Mouse (Mus musculus) liver, embryonic 16.5 days (tissue): ENCODE results near the gene Cnnm2. TPM values are rescaled to one million over a fixed set of nuclear protein-coding genes. Genes with fewer than 3 reads are reported as not detected.
A peak's percentile ranks its signal among the peaks of the same experiment; 100 is the strongest.

Experiments
- ATAC-seq: fragments of 200-750 bp; cut with Nextera tagmentation; 2 replicates; pipeline ENCODE4 v1.8.0; 2017; ENCODE audit warnings: low read depth, mild to moderate bottlenecking, moderate number of reproducible peaks, moderate library complexity
- H3K27ac ChIP-seq: fragments of 300-500 bp; sonication (generic); 2 replicates; pipeline ENCODE4 v1.5.1; 2014; ENCODE audit warnings: mild to moderate bottlenecking, low read length
- H3K27me3 ChIP-seq: fragments of 300-500 bp; sonication (generic); 2 replicates; pipeline ENCODE4 v1.6.1; 2014; ENCODE audit warnings: low read depth, low read length, mixed read lengths; ENCODE audit not compliant: control insufficient read depth, insufficient read depth
- H3K36me3 ChIP-seq: fragments of 300-500 bp; sonication (generic); 2 replicates; pipeline ENCODE4 v1.6.1; 2014; ENCODE audit warnings: mild to moderate bottlenecking; ENCODE audit not compliant: control insufficient read depth, insufficient read depth
- H3K4me1 ChIP-seq: fragments of 300-500 bp; sonication (generic); 2 replicates; pipeline ENCODE4 v1.6.1; 2014; ENCODE audit warnings: low read depth, low read length, mixed read lengths; ENCODE audit not compliant: control insufficient read depth
- H3K4me2 ChIP-seq: fragments of 300-500 bp; sonication (generic); 2 replicates; pipeline ENCODE4 v1.6.1; 2014; ENCODE audit warnings: low read depth, low read length, mixed read lengths
- H3K4me3 ChIP-seq: fragments of 300-500 bp; sonication (generic); 2 replicates; pipeline ENCODE4 v1.5.1; 2014; ENCODE audit warnings: low read depth, mild to moderate bottlenecking, low read length
- H3K9ac ChIP-seq: fragments of 300-500 bp; sonication (generic); 2 replicates; pipeline ENCODE4 v1.6.1; 2014; ENCODE audit warnings: low read depth, low read length
- H3K9me3 ChIP-seq: fragments of 300-500 bp; sonication (generic); replicated peaks from 2 replicates; pipeline ENCODE4 v1.6.1; 2016; ENCODE audit warnings: low read length; ENCODE audit not compliant: control insufficient read depth
- WGBS: fragments of 180-500 bp; shearing (Covaris S2); extraction: QIAGEN DNeasy Blood & Tissue Kit; methylation state at CpG from one replicate; pipeline ENCODE4 v1.1.7; 2014; ENCODE audit not compliant: insufficient replicate concordance; 5-methylcytosine and 5-hydroxymethylcytosine counted together
- polyA plus RNA-seq: library from polyadenylated mRNA; unstranded; fragments of >200 nt; fragmentation: Nextera tagmentation; extraction: Ambion mirVana; gene quantifications from 2 replicates; pipeline ENCODE4 v1.2.1, GENCODE M21; 2015

The Cnnm2 gene
- polyA plus RNA-seq, 1 experiment from 2014 or later, result 1.4 TPM

GRCm38 (mm10) chr19:46911492-46911891 is 150.1 kb downstream of the Cnnm2 start:
- no peaks in the 10 kb centered on the region for H3K27me3 ChIP-seq
- H3K36me3 ChIP-seq, result no peaks in the 10 kb centered on the region; the same call in 1 of the 2 replicates
- H3K27ac ChIP-seq, result no peak overlapping the region
- 0 out of 2 replicates have a peak overlapping the region, but pooled peaks have one; percentile 8 for H3K4me2 ChIP-seq
- WGBS, result 30% methylated on average over 3 of the region's 3 CpGs
- no peaks in the 10 kb centered on the region for H3K9me3 ChIP-seq
- ATAC-seq, result 0 out of 2 replicates have a peak, but pooled peaks have one; percentile 47
- no peak overlapping the region for H3K4me3 ChIP-seq
- no peak overlapping the region for H3K9ac ChIP-seq
- peaks cover 29% of the 10 kb centered on the region for H3K4me1 ChIP-seq

GRCm38 (mm10) chr19:46913626-46914025 is 152.2 kb downstream of the Cnnm2 start:
- 87% methylated on average over 11 of the region's 11 CpGs for WGBS
- H3K27me3 ChIP-seq, result no peaks in the 10 kb centered on the region
- no peak overlapping the region for H3K4me2 ChIP-seq
- H3K36me3 ChIP-seq, result no peaks in the 10 kb centered on the region
- no peaks in the 10 kb centered on the region for H3K9me3 ChIP-seq
- no peak overlapping the region for H3K4me3 ChIP-seq
- H3K27ac ChIP-seq, result no peak overlapping the region
- ATAC-seq, result no peak
- no peak overlapping the region for H3K9ac ChIP-seq
- peaks cover 21% of the 10 kb centered on the region for H3K4me1 ChIP-seq

- ATAC-seq, result no peak
- H3K4me2 ChIP-seq, result no peak overlapping the region
- no peak overlapping the region for H3K9ac ChIP-seq
- H3K4me1 ChIP-seq, result peaks cover 15% of the 10 kb centered on the region
- H3K27me3 ChIP-seq, result no peaks in the 10 kb centered on the region
- H3K36me3 ChIP-seq, result no peaks in the 10 kb centered on the region
- no peak overlapping the region for H3K4me3 ChIP-seq
- no peaks in the 10 kb centered on the region for H3K9me3 ChIP-seq
- H3K27ac ChIP-seq, result no peak overlapping the region
- WGBS, result 77% methylated on average over 9 of the region's 9 CpGs
Observed at GRCm38 (mm10) chr19:46915406-46916080, 154.1 kb downstream of the Cnnm2 start.

GRCm38 (mm10) chr19:46920571-46920970 is 159.2 kb downstream of the Cnnm2 start:
- ATAC-seq, result no peak
- H3K4me1 ChIP-seq, result no peaks in the 10 kb centered on the region; the same call in 1 of the 2 replicates
- H3K9me3 ChIP-seq, result no peaks in the 10 kb centered on the region
- H3K27ac ChIP-seq, result no peak overlapping the region
- H3K27me3 ChIP-seq, result no peaks in the 10 kb centered on the region
- 74% methylated on average over 6 of the region's 6 CpGs for WGBS
- H3K4me3 ChIP-seq, result no peak overlapping the region
- H3K4me2 ChIP-seq, result no peak overlapping the region
- H3K36me3 ChIP-seq, result no peaks in the 10 kb centered on the region
- H3K9ac ChIP-seq, result no peak overlapping the region

GRCm38 (mm10) chr19:46926357-46926756 is 165.0 kb downstream of the Cnnm2 start:
- H3K36me3 ChIP-seq, result no peaks in the 10 kb centered on the region
- peak; percentile 83 for ATAC-seq
- no peak overlapping the region for H3K4me2 ChIP-seq
- H3K9ac ChIP-seq, result no peak overlapping the region
- H3K27ac ChIP-seq, result peak overlapping the region; percentile 30
- H3K4me3 ChIP-seq, result no peak overlapping the region
- H3K27me3 ChIP-seq, result no peaks in the 10 kb centered on the region
- 45% methylated on average over 4 of the region's 4 CpGs for WGBS
- peaks cover 14% of the 10 kb centered on the region for H3K4me1 ChIP-seq
- H3K9me3 ChIP-seq, result no peaks in the 10 kb centered on the region

GRCm38 (mm10) chr19:46926951-46927350 is 165.6 kb downstream of the Cnnm2 start:
- no peak for ATAC-seq
- H3K27ac ChIP-seq, result no peak overlapping the region

GRCm38 (mm10) chr19:46928136-46928535 is 166.7 kb downstream of the Cnnm2 start:
- no peak for ATAC-seq
- Histone ChIP-seq H3K27me3 (no peaks in the 10 kb centered on the region), H3K27ac (no peak overlapping the region), H3K4me1 (peaks cover 23% of the 10 kb centered on the region), H3K4me3 (no peak overlapping the region), H3K4me2 (no peak overlapping the region), H3K36me3 (no peaks in the 10 kb centered on the region), H3K9me3 (no peaks in the 10 kb centered on the region), H3K9ac (no peak overlapping the region)
- WGBS, result 45% methylated on average over 4 of the region's 4 CpGs

More at GRCm38 (mm10) chr19:46926951-46927350, 165.6 kb downstream of the Cnnm2 start:
- Histone ChIP-seq H3K9ac (no peak overlapping the region), H3K36me3 (no peaks in the 10 kb centered on the region), H3K4me1 (peaks cover 14% of the 10 kb centered on the region), H3K4me2 (no peak overlapping the region), H3K9me3 (no peaks in the 10 kb centered on the region), H3K27me3 (no peaks in the 10 kb centered on the region), H3K4me3 (no peak overlapping the region)
- 61% methylated on average over 5 of the region's 5 CpGs for WGBS

GRCm38 (mm10) chr19:46929044-46929587 is 167.7 kb downstream of the Cnnm2 start:
- Histone ChIP-seq H3K27ac (no peak overlapping the region), H3K9ac (no peak overlapping the region)
- no peak for ATAC-seq

More at GRCm38 (mm10) chr19:46929044-46929587, 167.7 kb downstream of the Cnnm2 start:
- no peak overlapping the region for H3K4me2 ChIP-seq
- no peaks in the 10 kb centered on the region for H3K9me3 ChIP-seq
- no peak overlapping the region for H3K4me3 ChIP-seq
- peaks cover 28% of the 10 kb centered on the region for H3K4me1 ChIP-seq
- H3K27me3 ChIP-seq, result no peaks in the 10 kb centered on the region
- no peaks in the 10 kb centered on the region for H3K36me3 ChIP-seq
- WGBS, result 52% methylated on average over 6 of the region's 6 CpGs
